Mouse (Mus musculus) erythroblast, embryonic 14.5 days (primary cell): ENCODE data around the gene Scp2. TPM values are rescaled to one million over a fixed set of nuclear protein-coding genes. Genes with fewer than 3 reads are reported as not detected.
A peak's percentile ranks its signal among the peaks of the same experiment; 100 is the strongest.
"Not testable (repeated sequence)": the region's sequence is repeated elsewhere in the genome, so short reads cannot be mapped to it uniquely, and the experiment has no call there.

Experiments used
- H3K27me3 ChIP-seq: 2 replicates; pipeline ENCODE4 v1.6.1; 2012; ENCODE audit warnings: inconsistent platforms; ENCODE audit not compliant: control insufficient read depth
- H3K36me3 ChIP-seq: 2 replicates; pipeline ENCODE4 v1.6.1; 2012; ENCODE audit warnings: mild to moderate bottlenecking, inconsistent platforms; ENCODE audit not compliant: control insufficient read depth
- H3K4me1 ChIP-seq: 2 replicates; pipeline ENCODE4 v1.6.1; 2012; ENCODE audit warnings: inconsistent platforms; ENCODE audit not compliant: control insufficient read depth
- H3K4me3 ChIP-seq: replicated peaks from 2 replicates; pipeline ENCODE3; 2012; ENCODE audit warnings: moderate library complexity, mild to moderate bottlenecking, inconsistent platforms
- H3K9me3 ChIP-seq: 2 replicates; pipeline ENCODE4 v1.6.1; 2012; ENCODE audit warnings: low read length, inconsistent platforms, mixed read lengths; ENCODE audit not compliant: control insufficient read depth
- GATA1 ChIP-seq: IDR thresholded peaks from 2 replicates; pipeline ENCODE4 v1.6.1; 2012; ENCODE audit warnings: low read length, inconsistent platforms, mixed read lengths
- TAL1 ChIP-seq: IDR thresholded peaks from 3 replicates; pipeline ENCODE4 v1.6.1; 2012; ENCODE audit warnings: low read length, inconsistent platforms, mixed read lengths
- polyA plus RNA-seq: library from polyadenylated mRNA; stranded (reverse); fragments of >175 nt; gene quantifications from 2 replicates; pipeline ENCODE4 v1.2.3, GENCODE M21; 2012

Gene Scp2
- polyA plus RNA-seq, 1 experiment, result 3.0 TPM

- Histone ChIP-seq H3K27me3 (no peaks in the 10 kb centered on the region), H3K36me3 (no peaks in the 10 kb centered on the region), H3K9me3 (peaks cover 4% of the 10 kb centered on the region), H3K4me1 (no peaks in the 10 kb centered on the region), H3K4me3 (no peak overlapping the region)
- no peak for TF ChIP-seq TAL1
- TF ChIP-seq GATA1, result no peak
These were observed 1.0 kb downstream of the Scp2 start for GRCm38 (mm10) chr4:108143778-108144177.

GRCm38 (mm10) chr4:108143178-108143577, 1.6 kb downstream of the Scp2 start:
- H3K4me1 ChIP-seq, H3K4me3 ChIP-seq, H3K36me3 ChIP-seq, H3K27me3 ChIP-seq, H3K9me3 ChIP-seq: not testable (repeated sequence)

- no peak overlapping the region for H3K4me3 ChIP-seq
- TF ChIP-seq TAL1 (no peak), GATA1 (no peak)
These were observed 7.9 kb downstream of the Scp2 start for GRCm38 (mm10) chr4:108136938-108137337.

GRCm38 (mm10) chr4:108130452-108130851, 14.3 kb downstream of the Scp2 start:
- no peaks in the 10 kb centered on the region for H3K36me3 ChIP-seq
- TF ChIP-seq GATA1 (no peak), TAL1 (no peak)

More at GRCm38 (mm10) chr4:108136938-108137337, 7.9 kb downstream of the Scp2 start:
- Histone ChIP-seq H3K27me3 (no peaks in the 10 kb centered on the region), H3K4me1 (no peaks in the 10 kb centered on the region), H3K36me3 (no peaks in the 10 kb centered on the region), H3K9me3 (no peaks in the 10 kb centered on the region)

DNA sequence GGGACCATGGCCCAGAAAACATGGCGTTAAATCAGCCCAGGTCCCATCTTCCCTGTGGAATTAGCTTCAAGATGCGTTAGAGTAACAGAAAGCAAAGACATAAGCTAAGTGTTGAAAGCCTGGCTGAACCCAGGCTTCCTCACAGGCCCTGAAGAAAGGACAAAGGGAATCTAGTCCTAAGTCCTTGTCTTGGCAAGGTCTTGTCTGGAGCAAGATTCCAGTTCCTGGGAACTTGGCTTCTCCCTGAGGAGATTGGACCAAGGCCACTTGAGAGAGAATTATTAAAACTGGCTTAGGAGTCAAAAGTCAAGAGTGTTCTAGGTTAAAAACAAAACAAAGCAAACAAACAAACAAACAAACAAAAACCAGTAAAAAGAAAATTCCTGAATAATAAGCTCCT, 16.5 kb downstream of the Scp2 start:
- Histone ChIP-seq H3K4me1 (no peaks in the 10 kb centered on the region), H3K9me3 (no peaks in the 10 kb centered on the region), H3K27me3 (no peaks in the 10 kb centered on the region), H3K36me3 (no peaks in the 10 kb centered on the region), H3K4me3 (no peak overlapping the region)
- no peak for TF ChIP-seq TAL1
- TF ChIP-seq GATA1, result no peak

More at GRCm38 (mm10) chr4:108130452-108130851, 14.3 kb downstream of the Scp2 start:
- no peaks in the 10 kb centered on the region for H3K27me3 ChIP-seq
- no peak overlapping the region for H3K4me3 ChIP-seq
- no peaks in the 10 kb centered on the region for H3K4me1 ChIP-seq
- H3K9me3 ChIP-seq, result no peaks in the 10 kb centered on the region

DNA sequence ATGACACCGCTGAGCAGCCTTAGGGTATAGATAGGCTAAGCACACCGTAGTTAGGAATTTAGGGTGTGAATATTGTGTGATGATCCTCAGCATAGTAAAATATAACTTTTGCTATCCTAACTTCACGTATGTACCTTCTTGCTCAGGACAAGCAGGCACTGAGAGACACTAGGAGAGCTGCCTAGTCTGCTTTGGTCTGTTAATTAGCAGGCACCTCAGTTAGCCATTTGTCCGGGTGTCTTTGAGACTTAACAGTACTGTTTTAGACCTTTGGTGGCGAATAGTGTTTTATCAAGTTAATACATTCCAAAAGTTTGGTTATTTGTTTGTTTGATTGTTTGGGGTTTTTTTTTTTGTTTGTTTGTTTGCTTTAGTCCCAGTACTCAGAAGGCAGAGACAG, 17.3 kb downstream of the Scp2 start:
- H3K9me3 ChIP-seq, result no peaks in the 10 kb centered on the region
- TF ChIP-seq GATA1, result no peak
- TF ChIP-seq TAL1, result no peak
- H3K4me1 ChIP-seq, result no peaks in the 10 kb centered on the region
- no peaks in the 10 kb centered on the region for H3K27me3 ChIP-seq
- H3K4me3 ChIP-seq, result no peak overlapping the region
- H3K36me3 ChIP-seq, result no peaks in the 10 kb centered on the region

GRCm38 (mm10) chr4:108126260-108126659, 18.5 kb downstream of the Scp2 start:
- Histone ChIP-seq H3K4me3 (no peak overlapping the region), H3K27me3 (no peaks in the 10 kb centered on the region), H3K4me1 (no peaks in the 10 kb centered on the region), H3K9me3 (no peaks in the 10 kb centered on the region), H3K36me3 (no peaks in the 10 kb centered on the region)
- TF ChIP-seq TAL1 (no peak), GATA1 (no peak)

DNA sequence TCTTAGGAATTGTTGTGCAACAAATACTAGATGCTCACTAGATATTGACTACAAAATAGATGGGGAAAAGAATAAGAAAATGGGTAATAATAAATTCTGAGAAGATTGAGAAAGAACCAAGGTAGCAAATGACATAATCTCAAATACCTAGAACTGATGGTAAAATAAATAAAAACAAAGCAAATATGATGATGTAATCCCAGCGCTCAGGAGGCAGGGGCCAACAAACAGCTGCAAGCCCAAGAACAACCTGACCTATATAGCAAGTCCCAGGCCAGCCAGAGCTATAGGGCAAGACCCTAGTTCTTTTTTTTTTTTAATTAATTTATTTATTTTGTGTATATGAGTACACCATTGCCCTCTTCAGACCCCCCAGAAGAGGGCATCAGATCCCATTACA, 20.7 kb downstream of the Scp2 start:
- TF ChIP-seq TAL1 (no peak), GATA1 (no peak)
- H3K4me3 ChIP-seq, result no peak overlapping the region
- no peaks in the 10 kb centered on the region for H3K27me3 ChIP-seq
- H3K4me1 ChIP-seq, result no peaks in the 10 kb centered on the region
- H3K9me3 ChIP-seq, result no peaks in the 10 kb centered on the region
- H3K36me3 ChIP-seq, result no peaks in the 10 kb centered on the region

- Histone ChIP-seq H3K4me3 (peak overlapping the region; percentile 67), H3K36me3 (no peaks in the 10 kb centered on the region), H3K9me3 (no peaks in the 10 kb centered on the region), H3K27me3 (no peaks in the 10 kb centered on the region), H3K4me1 (peaks cover 14% of the 10 kb centered on the region)
- no peak for TF ChIP-seq TAL1
These were observed 26.6 kb downstream of the Scp2 start for GRCm38 (mm10) chr4:108117924-108118876.
